Mouse (Mus musculus) midbrain, embryonic 15.5 days (tissue): Measurements from ENCODE around the gene Stard3nl. TPM values are rescaled to one million over a fixed set of nuclear protein-coding genes. Genes with fewer than 3 reads are reported as not detected.

Experiments used
- ATAC-seq: fragments of 200-750 bp; cut with Nextera tagmentation; replicated peaks from 2 replicates; pipeline ENCODE4 v1.8.0; 2017; ENCODE audit warnings: moderate TSS enrichment
- H3K27ac ChIP-seq: fragments of 300-500 bp; sonication (generic); 2 replicates; pipeline ENCODE4 v1.5.1; 2015; ENCODE audit warnings: mild to moderate bottlenecking, inconsistent platforms
- H3K27me3 ChIP-seq: fragments of 300-500 bp; sonication (generic); replicated peaks from 2 replicates; pipeline ENCODE4 v1.6.1; 2015; ENCODE audit warnings: inconsistent platforms
- H3K36me3 ChIP-seq: fragments of 300-500 bp; sonication (generic); replicated peaks from 2 replicates; pipeline ENCODE4 v1.6.1; 2015; ENCODE audit warnings: inconsistent platforms
- H3K4me1 ChIP-seq: fragments of 300-500 bp; sonication (generic); 2 replicates; pipeline ENCODE4 v1.6.1; 2015; ENCODE audit warnings: inconsistent platforms
- H3K4me2 ChIP-seq: fragments of 300-500 bp; sonication (generic); 2 replicates; pipeline ENCODE4 v1.6.1; 2015; ENCODE audit warnings: inconsistent platforms, mild to moderate bottlenecking, moderate library complexity
- H3K4me3 ChIP-seq: fragments of 300-500 bp; sonication (generic); 2 replicates; pipeline ENCODE4 v1.5.1; 2015; ENCODE audit warnings: mild to moderate bottlenecking, inconsistent platforms
- H3K9ac ChIP-seq: fragments of 300-500 bp; sonication (generic); 2 replicates; pipeline ENCODE4 v1.6.1; 2015; ENCODE audit warnings: mild to moderate bottlenecking, inconsistent platforms
- H3K9me3 ChIP-seq: fragments of 300-500 bp; sonication (generic); 2 replicates; pipeline ENCODE4 v1.6.1; 2016; ENCODE audit warnings: inconsistent platforms
- WGBS: fragments of 180-500 bp; shearing (Covaris S2); methylation state at CpG from one replicate; pipeline ENCODE4 v1.1.7; 2015; ENCODE audit warnings: mixed read lengths; 5-methylcytosine and 5-hydroxymethylcytosine counted together
- polyA plus RNA-seq: library from polyadenylated mRNA; unstranded; fragments of >200 nt; fragmentation: Nextera tagmentation; extraction: Ambion mirVana; gene quantifications from 2 replicates; pipeline ENCODE4 v1.2.1, GENCODE M21; 2015

Gene Stard3nl
- polyA plus RNA-seq, 1 experiment from 2014 or later = 208 TPM

- no peaks in the 10 kb centered on the region for H3K27me3 ChIP-seq
- no peaks in the 10 kb centered on the region for H3K36me3 ChIP-seq
- ATAC-seq = no peak
- no peak overlapping the region for H3K27ac ChIP-seq
- WGBS = 95% methylated on average over 2 of the region's 2 CpGs
- no peaks in the 10 kb centered on the region for H3K4me1 ChIP-seq
- no peaks in the 10 kb centered on the region for H3K9me3 ChIP-seq
- H3K9ac ChIP-seq = no peak overlapping the region
- H3K4me3 ChIP-seq = no peak overlapping the region
- no peak overlapping the region for H3K4me2 ChIP-seq
These were observed 12.4 kb upstream of the Stard3nl start for GRCm38 (mm10) chr13:19407953-19408352.

GRCm38 (mm10) chr13:19404623-19405022, 9.0 kb upstream of the Stard3nl start:
- no peaks in the 10 kb centered on the region for H3K36me3 ChIP-seq
- WGBS = 88% methylated on average over 2 of the region's 2 CpGs

GRCm38 (mm10) chr13:19394798-19395687, 552 bp downstream of the Stard3nl start:
- ATAC-seq = peak; percentile 88
- no peaks in the 10 kb centered on the region for H3K36me3 ChIP-seq
- no peaks in the 10 kb centered on the region for H3K9me3 ChIP-seq
- peaks cover 25% of the 10 kb centered on the region for H3K4me1 ChIP-seq
- H3K27me3 ChIP-seq = no peaks in the 10 kb centered on the region
- H3K4me2 ChIP-seq = peak overlapping the region; percentile 57
- peak overlapping the region; percentile 75 for H3K9ac ChIP-seq
- WGBS = under 1% methylated on average over 24 of the region's 25 CpGs
- H3K4me3 ChIP-seq = peak overlapping the region; percentile 58
- H3K27ac ChIP-seq = peak overlapping the region; percentile 86

More at GRCm38 (mm10) chr13:19404623-19405022, 9.0 kb upstream of the Stard3nl start:
- no peak for ATAC-seq
- H3K4me1 ChIP-seq = no peaks in the 10 kb centered on the region
- H3K9ac ChIP-seq = no peak overlapping the region
- H3K4me2 ChIP-seq = no peak overlapping the region
- H3K27me3 ChIP-seq = no peaks in the 10 kb centered on the region
- H3K9me3 ChIP-seq = no peaks in the 10 kb centered on the region
- no peak overlapping the region for H3K27ac ChIP-seq
- H3K4me3 ChIP-seq = no peak overlapping the region

DNA sequence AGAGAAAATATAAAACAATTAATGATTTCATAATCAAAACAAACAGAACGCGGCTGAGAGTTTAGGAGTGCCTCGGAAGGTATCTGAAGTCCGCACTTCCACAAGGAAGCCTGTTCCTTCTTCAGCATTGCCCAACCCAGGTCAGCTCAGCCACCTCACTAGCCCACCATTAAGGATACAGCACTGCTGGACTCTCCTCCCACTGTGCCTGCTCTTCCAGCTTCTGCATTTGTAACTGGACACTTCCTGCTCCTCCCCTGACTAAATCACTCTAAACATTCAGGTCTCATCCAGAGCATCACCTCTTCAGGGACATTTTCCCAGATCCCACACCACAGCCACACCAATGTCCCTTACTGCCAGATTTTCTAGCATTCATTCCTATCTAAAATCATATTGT, 1.4 kb downstream of the Stard3nl start:
- Histone ChIP-seq H3K27ac (no peak overlapping the region), H3K4me2 (peak overlapping the region; percentile 57), H3K27me3 (no peaks in the 10 kb centered on the region), H3K36me3 (no peaks in the 10 kb centered on the region), H3K9me3 (no peaks in the 10 kb centered on the region), H3K9ac (peak overlapping the region; percentile 43; the same call in 1 of the 2 replicates), H3K4me3 (peak overlapping the region; percentile 58), H3K4me1 (peaks cover 25% of the 10 kb centered on the region)
- no peak for ATAC-seq
- WGBS = 64% methylated on average over 4 of the region's 4 CpGs

- no peak overlapping the region for H3K27ac ChIP-seq
- H3K4me3 ChIP-seq = peak overlapping the region; percentile 58; the same call in 1 of the 2 replicates
- no peaks in the 10 kb centered on the region for H3K27me3 ChIP-seq
- 85% methylated on average over 2 of the region's 2 CpGs for WGBS
- peak overlapping the region; percentile 57 for H3K4me2 ChIP-seq
- H3K9me3 ChIP-seq = no peaks in the 10 kb centered on the region
- no peak for ATAC-seq
- peaks cover 25% of the 10 kb centered on the region for H3K4me1 ChIP-seq
- no peaks in the 10 kb centered on the region for H3K36me3 ChIP-seq
- 0 out of 2 replicates have a peak overlapping the region, but pooled peaks have one; percentile 43 for H3K9ac ChIP-seq
These were observed 1.9 kb downstream of the Stard3nl start for GRCm38 (mm10) chr13:19393731-19394130.

DNA sequence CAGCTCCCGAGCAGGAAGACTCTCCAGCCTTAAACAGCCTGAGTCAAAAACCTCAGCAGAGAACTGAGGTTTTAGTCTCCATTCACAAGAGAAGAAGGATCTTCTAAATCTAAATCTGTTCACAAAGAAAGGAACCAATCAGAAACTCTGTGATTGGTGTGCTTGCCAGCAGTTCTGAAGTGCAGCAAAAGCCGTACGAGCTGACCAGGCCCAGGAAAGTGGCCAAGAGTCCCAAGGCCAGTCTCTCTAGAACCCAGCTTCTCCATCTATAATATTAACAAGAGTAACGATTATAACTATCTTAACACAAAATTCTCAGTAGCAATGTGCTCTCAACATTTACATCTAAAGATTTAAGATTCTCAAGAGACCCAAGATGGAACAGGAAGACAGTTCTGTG, 4.0 kb downstream of the Stard3nl start:
- no peak overlapping the region for H3K4me2 ChIP-seq
- no peaks in the 10 kb centered on the region for H3K36me3 ChIP-seq
- no peak overlapping the region for H3K27ac ChIP-seq
- ATAC-seq = no peak
- WGBS = 78% methylated on average over 4 of the region's 4 CpGs
- H3K4me3 ChIP-seq = no peak overlapping the region
- no peaks in the 10 kb centered on the region for H3K9me3 ChIP-seq
- peaks cover 18% of the 10 kb centered on the region for H3K4me1 ChIP-seq
- H3K27me3 ChIP-seq = no peaks in the 10 kb centered on the region
- H3K9ac ChIP-seq = no peak overlapping the region

- Histone ChIP-seq H3K36me3 (no peaks in the 10 kb centered on the region), H3K9ac (no peak overlapping the region), H3K27ac (no peak overlapping the region), H3K4me3 (no peak overlapping the region), H3K4me1 (peaks cover 15% of the 10 kb centered on the region), H3K9me3 (no peaks in the 10 kb centered on the region), H3K4me2 (no peak overlapping the region), H3K27me3 (no peaks in the 10 kb centered on the region)
- WGBS = 62% methylated on average over 4 of the region's 4 CpGs
- no peak for ATAC-seq
These were observed 5.3 kb downstream of the Stard3nl start for GRCm38 (mm10) chr13:19390296-19390695.

GRCm38 (mm10) chr13:19389896-19390295, 5.7 kb downstream of the Stard3nl start:
- ATAC-seq = no peak

DNA sequence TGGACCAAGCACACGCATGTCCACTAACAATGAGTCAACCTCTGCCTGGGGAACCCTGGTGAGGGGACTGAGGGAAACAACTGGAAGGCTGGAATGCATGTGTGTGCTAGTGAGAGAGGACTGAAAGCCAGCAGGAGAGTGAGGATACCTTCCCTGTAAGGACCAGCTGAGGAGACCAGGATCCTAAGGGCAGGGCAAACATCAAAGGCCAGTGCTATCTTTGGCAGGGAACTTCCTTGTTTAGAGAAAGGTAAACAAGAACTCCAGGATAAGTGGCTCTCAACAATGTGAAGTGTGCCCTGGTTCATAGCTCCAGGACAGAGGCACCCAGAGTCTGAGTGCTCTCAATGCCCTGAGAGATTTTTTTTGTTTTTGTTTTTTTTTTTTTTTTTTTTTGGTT, 6.2 kb downstream of the Stard3nl start:
- Histone ChIP-seq H3K4me1 (peaks cover 15% of the 10 kb centered on the region), H3K9me3 (no peaks in the 10 kb centered on the region), H3K27me3 (no peaks in the 10 kb centered on the region), H3K4me2 (no peak overlapping the region), H3K36me3 (no peaks in the 10 kb centered on the region), H3K4me3 (no peak overlapping the region), H3K27ac (no peak overlapping the region), H3K9ac (no peak overlapping the region)
- no peak for ATAC-seq
- WGBS = 78% methylated on average over 1 of the region's 1 CpGs

More at GRCm38 (mm10) chr13:19389896-19390295, 5.7 kb downstream of the Stard3nl start:
- H3K36me3 ChIP-seq = no peaks in the 10 kb centered on the region
- H3K4me3 ChIP-seq = no peak overlapping the region
- H3K4me1 ChIP-seq = peaks cover 15% of the 10 kb centered on the region
- H3K9me3 ChIP-seq = no peaks in the 10 kb centered on the region
- whole genome bisulfite sequencing = 36% methylated on average over 12 of the region's 12 CpGs
- H3K27me3 ChIP-seq = no peaks in the 10 kb centered on the region
- H3K9ac ChIP-seq = no peak overlapping the region
- H3K27ac ChIP-seq = no peak overlapping the region
- no peak overlapping the region for H3K4me2 ChIP-seq

DNA sequence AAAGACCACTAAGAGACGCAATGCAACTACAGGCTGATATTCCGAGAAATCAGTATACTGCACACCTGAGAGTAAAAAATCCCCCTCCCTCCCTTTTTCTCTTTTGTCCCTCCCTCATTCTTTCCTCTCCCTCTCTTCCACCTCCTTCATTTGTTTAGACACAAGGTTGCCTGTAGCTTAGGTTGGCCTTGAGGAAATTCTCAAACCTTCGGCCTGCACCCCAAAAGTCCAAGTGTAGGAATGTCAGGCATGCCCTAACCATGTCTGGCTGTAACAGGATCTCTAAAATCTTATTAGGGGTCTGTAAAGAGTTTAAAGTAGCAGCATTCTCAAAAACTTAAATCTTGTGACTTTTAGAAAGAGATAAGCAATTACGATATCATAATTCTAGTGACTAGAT, 10.4 kb downstream of the Stard3nl start:
- ATAC-seq = no peak
- WGBS = 92% methylated on average over 4 of the region's 4 CpGs
- Histone ChIP-seq H3K4me2 (no peak overlapping the region), H3K4me1 (no peaks in the 10 kb centered on the region), H3K27ac (no peak overlapping the region), H3K9me3 (no peaks in the 10 kb centered on the region), H3K36me3 (no peaks in the 10 kb centered on the region), H3K4me3 (no peak overlapping the region), H3K27me3 (no peaks in the 10 kb centered on the region), H3K9ac (no peak overlapping the region)

GRCm38 (mm10) chr13:19381112-19381828, 14.3 kb downstream of the Stard3nl start:
- H3K4me2 ChIP-seq = no peak overlapping the region
- 86% methylated on average over 9 of the region's 9 CpGs for WGBS
- no peak overlapping the region for H3K9ac ChIP-seq
- H3K9me3 ChIP-seq = no peaks in the 10 kb centered on the region
- no peaks in the 10 kb centered on the region for H3K27me3 ChIP-seq
- no peak overlapping the region for H3K27ac ChIP-seq
- H3K4me3 ChIP-seq = no peak overlapping the region
- H3K4me1 ChIP-seq = no peaks in the 10 kb centered on the region
- 0 out of 2 replicates have a peak, but pooled peaks cover 2% of the 10 kb centered on the region for H3K36me3 ChIP-seq
- no peak for ATAC-seq

GRCm38 (mm10) chr13:19379313-19379712, 16.3 kb downstream of the Stard3nl start:
- Histone ChIP-seq H3K36me3 (0 out of 2 replicates have a peak, but pooled peaks cover 3% of the 10 kb centered on the region), H3K27ac (no peak overlapping the region), H3K9me3 (no peaks in the 10 kb centered on the region), H3K27me3 (no peaks in the 10 kb centered on the region), H3K4me3 (no peak overlapping the region), H3K4me1 (no peaks in the 10 kb centered on the region), H3K4me2 (no peak overlapping the region), H3K9ac (no peak overlapping the region)
- 78% methylated on average over 6 of the region's 6 CpGs for WGBS
- ATAC-seq = no peak
